Mouse (Mus musculus): ENCODE results near the gene Thra.
A peak's percentile ranks its signal among the peaks of the same experiment; 100 is the strongest.

Gene Thra

GRCm38 (mm10) chr11:98745932-98746853 lies 5.8 kb downstream of the Thra start:
- no peak for DNase-seq

GRCm38 (mm10) chr11:98746855-98747693 lies 6.6 kb downstream of the Thra start:
- DNase-seq: peak; percentile 86

- DNase-seq: peak; percentile 64
Measured at GRCm38 (mm10) chr11:98747804-98748505, 7.5 kb downstream of the Thra start.

GRCm38 (mm10) chr11:98748506-98749416 lies 8.3 kb downstream of the Thra start:
- peak; percentile 91 for DNase-seq

GRCm38 (mm10) chr11:98749716-98750115 lies 9.3 kb downstream of the Thra start:
- DNase-seq: no peak

GRCm38 (mm10) chr11:98750351-98751201 lies 10.1 kb downstream of the Thra start:
- DNase-seq: peak; percentile 88

GRCm38 (mm10) chr11:98751221-98751782 lies 10.9 kb downstream of the Thra start:
- peak; percentile 57 for DNase-seq

- DNase-seq: no peak
Measured at GRCm38 (mm10) chr11:98752562-98753140, 12.2 kb downstream of the Thra start.

- no peak for DNase-seq
Measured at GRCm38 (mm10) chr11:98753264-98753663, 12.8 kb downstream of the Thra start.

GRCm38 (mm10) chr11:98754151-98754620 lies 13.7 kb downstream of the Thra start:
- peak; percentile 56 for DNase-seq

- peak; percentile 91 for DNase-seq
Measured at GRCm38 (mm10) chr11:98754621-98755181, 14.3 kb downstream of the Thra start.

- DNase-seq: no peak
Measured at GRCm38 (mm10) chr11:98755726-98756380, 15.4 kb downstream of the Thra start.

GRCm38 (mm10) chr11:98756711-98757110 lies 16.3 kb downstream of the Thra start:
- no peak for DNase-seq

- no peak for DNase-seq
Measured at GRCm38 (mm10) chr11:98761939-98762338, 21.5 kb downstream of the Thra start.

- DNase-seq: peak; percentile 79
Measured at GRCm38 (mm10) chr11:98762756-98763501, 22.5 kb downstream of the Thra start.

GRCm38 (mm10) chr11:98763502-98763861 lies 23.0 kb downstream of the Thra start:
- DNase-seq: no peak

- DNase-seq: no peak
Measured at GRCm38 (mm10) chr11:98764091-98764490, 23.7 kb downstream of the Thra start.

- no peak for DNase-seq
Measured at GRCm38 (mm10) chr11:98764746-98765145, 24.3 kb downstream of the Thra start.
